Mouse (Mus musculus): Measurements from ENCODE around the gene Ankrd26. TPM values are rescaled to one million over a fixed set of nuclear protein-coding genes. Genes with fewer than 3 reads are reported as not detected.

Ankrd26 gene
- total and polyA plus RNA-seq, 2 experiments, result 0.77 to 4.0 TPM

DNA sequence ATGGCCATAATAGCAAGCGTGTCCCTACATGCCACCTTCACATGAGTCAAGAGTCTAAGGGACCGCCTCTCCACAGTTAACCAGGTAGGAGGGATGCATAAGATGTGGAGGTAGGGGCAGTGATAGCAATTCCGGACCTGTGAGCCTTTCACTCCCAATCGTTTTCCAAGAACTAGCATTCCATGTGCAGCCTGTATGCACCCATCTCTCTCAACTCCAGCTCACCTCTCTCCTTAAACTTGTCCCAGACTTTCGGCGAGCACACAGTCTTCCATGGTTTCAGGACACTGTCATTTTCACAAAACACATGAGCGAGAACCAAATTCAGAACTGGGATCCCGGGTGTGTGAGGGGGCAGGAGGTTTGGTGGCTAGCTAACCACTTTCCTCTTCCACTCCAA is 107.6 kb downstream of the Ankrd26 start:
- H3K4me3 ChIP-seq (ENCODE audit: insufficient read depth, low read depth, low read length), result no peak overlapping the region
- H3K27me3 ChIP-seq (ENCODE audit: control insufficient read depth, insufficient read depth, low read length), result no peaks in the 10 kb centered on the region
- H3K79me2 ChIP-seq (ENCODE audit: control insufficient read depth, insufficient read depth, low read length), result no peaks in the 10 kb centered on the region
- 53% methylated on average over 8 of the region's 8 CpGs for whole genome bisulfite sequencing
- no peaks in the 10 kb centered on the region for H3K36me3 ChIP-seq (ENCODE audit: control insufficient read depth, insufficient read depth, low read length)
- TF ChIP-seq CTCF (IDR thresholded peaks at IDR 0.05; ENCODE audit: low read depth, low read length) (no peak), POLR2A (IDR thresholded peaks at IDR 0.05; ENCODE audit: extremely low read depth, insufficient read depth, low read length) (no peak)
- no peak for DNase-seq (ENCODE audit: extremely low read depth, low read depth, low spot score)
- no peak overlapping the region for H3K9ac ChIP-seq (ENCODE audit: low read depth, low read length)
- no peaks in the 10 kb centered on the region for H3K4me1 ChIP-seq (ENCODE audit: control insufficient read depth, insufficient read depth, low read length)
- H3K27ac ChIP-seq (replicated peaks; ENCODE audit: insufficient read depth, low read depth, low read length), result no peak overlapping the region

Other genes starting within 250 kb of the Ankrd26 start
- 8.9 and 11.1 TPM in 2 replicates for gene Bms1, start 142.8 kb downstream of the Ankrd26 start, total RNA-seq (2014; rRNA removed)
- 2.0 and 2.5 TPM in 2 replicates for gene Bms1, start 142.8 kb downstream of the Ankrd26 start, polyA plus RNA-seq (2012; rRNA removed)
- gene Zfp248, start 106.7 kb downstream of the Ankrd26 start, total RNA-seq (2014; rRNA removed), result 0.37 and 1.1 TPM in 2 replicates
- gene Zfp248, start 106.7 kb downstream of the Ankrd26 start, polyA plus RNA-seq (2012; rRNA removed), result 0.10 and 0.17 TPM in 2 replicates
- 0.37 and 0.67 TPM in 2 replicates for gene Zfp9, start 82.9 kb downstream of the Ankrd26 start, total RNA-seq (2014; rRNA removed)
- gene Zfp9, start 82.9 kb downstream of the Ankrd26 start, polyA plus RNA-seq (2012; rRNA removed), result 0.31 and 0.99 TPM in 2 replicates